Mouse (Mus musculus) embryonic fibroblast, embryonic 13.5 days (primary cell): ENCODE results near the gene Phf19.

Source experiments
- CTCF ChIP-seq: IDR thresholded peaks from 2 replicates; pipeline ENCODE4 v1.5.1; 2011; ENCODE audit warnings: mild to moderate bottlenecking, control low read depth, low read length, moderate library complexity, borderline replicate concordance; ENCODE audit not compliant: insufficient read depth
- POLR2A ChIP-seq: IDR thresholded peaks from 2 replicates; pipeline ENCODE4 v1.6.1; 2011; ENCODE audit warnings: low read depth, mild to moderate bottlenecking, control low read depth, low read length, moderate library complexity

- no peak for TF ChIP-seq CTCF
- TF ChIP-seq POLR2A = peak; percentile 66
Observed at GRCm38 (mm10) chr2:34904849-34905542, 8.8 kb downstream of the Phf19 start.
